Mouse (Mus musculus): ENCODE results near the gene Mybph.

Mybph gene

GRCm38 (mm10) chr1:134212351-134212750 lies 19.1 kb downstream of the Mybph start:
- DNase-seq, result no peak

- DNase-seq, result peak; percentile 95
These were observed 20.2 kb downstream of the Mybph start for GRCm38 (mm10) chr1:134213405-134213804.

- DNase-seq, result no peak
These were observed 21.8 kb downstream of the Mybph start for GRCm38 (mm10) chr1:134215059-134215458.

GRCm38 (mm10) chr1:134215751-134216628 lies 22.7 kb downstream of the Mybph start:
- no peak for DNase-seq

- no peak for DNase-seq
These were observed 23.4 kb downstream of the Mybph start for GRCm38 (mm10) chr1:134216629-134216971.

GRCm38 (mm10) chr1:134217028-134217481 lies 23.8 kb downstream of the Mybph start:
- DNase-seq, result no peak

- no peak for DNase-seq
These were observed 24.7 kb downstream of the Mybph start for GRCm38 (mm10) chr1:134217942-134218341.

- DNase-seq, result no peak
These were observed 26.4 kb downstream of the Mybph start for GRCm38 (mm10) chr1:134219608-134220007.

GRCm38 (mm10) chr1:134221172-134221571 lies 27.9 kb downstream of the Mybph start:
- no peak for DNase-seq

GRCm38 (mm10) chr1:134222122-134223055 lies 29.1 kb downstream of the Mybph start:
- DNase-seq, result peak; percentile 98

GRCm38 (mm10) chr1:134224649-134225227 lies 31.5 kb downstream of the Mybph start:
- no peak for DNase-seq

- no peak for DNase-seq
These were observed 32.1 kb downstream of the Mybph start for GRCm38 (mm10) chr1:134225375-134225774.

GRCm38 (mm10) chr1:134226739-134227138 lies 33.5 kb downstream of the Mybph start:
- DNase-seq, result no peak

GRCm38 (mm10) chr1:134229806-134230575 lies 36.7 kb downstream of the Mybph start:
- DNase-seq, result peak; percentile 97

- peak; percentile 80 for DNase-seq
These were observed 37.5 kb downstream of the Mybph start for GRCm38 (mm10) chr1:134230638-134231228.

- peak; percentile 96 for DNase-seq
These were observed 38.0 kb downstream of the Mybph start for GRCm38 (mm10) chr1:134231270-134231669.

GRCm38 (mm10) chr1:134231681-134232080 lies 38.4 kb downstream of the Mybph start:
- no peak for DNase-seq

GRCm38 (mm10) chr1:134232326-134232725 lies 39.1 kb downstream of the Mybph start:
- peak; percentile 90 for DNase-seq

GRCm38 (mm10) chr1:134232778-134233531 lies 39.7 kb downstream of the Mybph start:
- peak; percentile 93 for DNase-seq

GRCm38 (mm10) chr1:134233681-134234454 lies 40.6 kb downstream of the Mybph start:
- peak; percentile 87 for DNase-seq

All from heart, adult 11 months (tissue).